Mouse (Mus musculus) hindbrain, embryonic 10.5 days (tissue): Measurements from ENCODE around the gene Slc2a3. TPM values are rescaled to one million over a fixed set of nuclear protein-coding genes. Genes with fewer than 3 reads are reported as not detected.

Experiments used
- DNase-seq: peaks from one replicate; pipeline ENCODE4 v3.0.0-alpha.2; 2017; ENCODE audit warnings: low spot score
- H3K27ac ChIP-seq: fragments of 300-500 bp; sonication (generic); 2 replicates; pipeline ENCODE4 v1.5.1; 2016; ENCODE audit warnings: mild to moderate bottlenecking, moderate library complexity
- H3K27me3 ChIP-seq: fragments of 300-500 bp; sonication (generic); 2 replicates; pipeline ENCODE4 v1.6.1; 2016; ENCODE audit warnings: mild to moderate bottlenecking; ENCODE audit not compliant: poor library complexity, insufficient read depth, severe bottlenecking
- H3K36me3 ChIP-seq: fragments of 300-500 bp; sonication (generic); 2 replicates; pipeline ENCODE4 v1.6.1; 2016; ENCODE audit warnings: mild to moderate bottlenecking, moderate library complexity
- H3K4me1 ChIP-seq: fragments of 300-500 bp; sonication (generic); replicated peaks from 2 replicates; pipeline ENCODE4 v1.6.1; 2016; ENCODE audit warnings: mild to moderate bottlenecking
- H3K4me3 ChIP-seq: fragments of 300-500 bp; sonication (generic); 2 replicates; pipeline ENCODE4 v1.5.1; 2016; ENCODE audit warnings: mild to moderate bottlenecking, moderate library complexity
- H3K9me3 ChIP-seq: fragments of 300-500 bp; sonication (generic); 2 replicates; pipeline ENCODE4 v1.6.1; 2016; ENCODE audit warnings: mild to moderate bottlenecking, moderate library complexity
- WGBS: fragments of 180-500 bp; shearing (Covaris S2); methylation state at CpG from one replicate; pipeline ENCODE4 v1.1.7; 2016; 5-methylcytosine and 5-hydroxymethylcytosine counted together
- polyA plus RNA-seq: library from polyadenylated mRNA; unstranded; fragments of >200 nt; fragmentation: Nextera tagmentation; extraction: Ambion mirVana; gene quantifications from 2 replicates; pipeline ENCODE4 v1.2.1, GENCODE M21; 2016

Gene Slc2a3
- polyA plus RNA-seq, 1 experiment from 2014 or later: 38.5 TPM

DNA sequence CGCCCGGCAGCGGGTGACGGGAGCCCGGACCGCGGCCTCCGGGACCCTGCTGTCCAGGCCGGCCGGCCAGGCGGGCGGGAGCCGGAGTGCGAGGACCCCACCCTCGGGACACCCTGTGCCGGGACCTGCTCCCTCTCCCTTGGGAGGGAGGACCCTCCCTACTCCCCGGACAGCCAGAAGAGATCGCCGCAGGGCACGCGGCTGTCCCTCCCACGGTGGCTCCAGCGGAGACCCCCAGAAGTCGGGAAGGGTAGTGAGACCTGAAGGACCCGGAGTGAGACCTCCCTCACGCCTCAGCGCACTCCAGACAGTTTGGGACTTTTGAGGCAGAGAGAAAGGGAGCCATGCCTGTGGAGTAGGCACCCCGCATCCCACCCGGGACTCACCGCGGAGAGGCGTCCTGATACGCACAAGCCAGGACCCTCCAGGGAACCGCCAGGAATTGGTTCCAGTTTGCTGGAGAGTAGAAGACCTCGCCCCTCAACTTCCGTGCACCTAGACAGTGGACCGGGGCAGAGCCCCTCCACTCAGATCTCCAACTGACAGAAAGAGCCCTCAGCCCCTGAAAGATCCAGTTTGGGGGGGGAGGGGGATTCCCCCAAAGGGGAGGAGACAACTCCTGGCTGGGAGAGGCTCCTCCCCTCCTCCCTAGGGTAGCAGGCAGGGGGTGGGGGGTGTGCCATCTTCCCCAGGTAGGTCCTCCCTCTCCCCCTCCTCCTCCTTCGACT is 18.8 kb upstream of the Slc2a3 start:
- WGBS: under 1% methylated on average over 38 of the region's 38 CpGs
- Histone ChIP-seq H3K4me3 (peak overlapping the region; percentile 86), H3K36me3 (no peaks in the 10 kb centered on the region), H3K9me3 (no peaks in the 10 kb centered on the region), H3K27ac (peak overlapping the region; percentile 92), H3K4me1 (peaks cover 29% of the 10 kb centered on the region), H3K27me3 (peaks cover 20% of the 10 kb centered on the region)
- DNase-seq: peak; percentile 56

DNA sequence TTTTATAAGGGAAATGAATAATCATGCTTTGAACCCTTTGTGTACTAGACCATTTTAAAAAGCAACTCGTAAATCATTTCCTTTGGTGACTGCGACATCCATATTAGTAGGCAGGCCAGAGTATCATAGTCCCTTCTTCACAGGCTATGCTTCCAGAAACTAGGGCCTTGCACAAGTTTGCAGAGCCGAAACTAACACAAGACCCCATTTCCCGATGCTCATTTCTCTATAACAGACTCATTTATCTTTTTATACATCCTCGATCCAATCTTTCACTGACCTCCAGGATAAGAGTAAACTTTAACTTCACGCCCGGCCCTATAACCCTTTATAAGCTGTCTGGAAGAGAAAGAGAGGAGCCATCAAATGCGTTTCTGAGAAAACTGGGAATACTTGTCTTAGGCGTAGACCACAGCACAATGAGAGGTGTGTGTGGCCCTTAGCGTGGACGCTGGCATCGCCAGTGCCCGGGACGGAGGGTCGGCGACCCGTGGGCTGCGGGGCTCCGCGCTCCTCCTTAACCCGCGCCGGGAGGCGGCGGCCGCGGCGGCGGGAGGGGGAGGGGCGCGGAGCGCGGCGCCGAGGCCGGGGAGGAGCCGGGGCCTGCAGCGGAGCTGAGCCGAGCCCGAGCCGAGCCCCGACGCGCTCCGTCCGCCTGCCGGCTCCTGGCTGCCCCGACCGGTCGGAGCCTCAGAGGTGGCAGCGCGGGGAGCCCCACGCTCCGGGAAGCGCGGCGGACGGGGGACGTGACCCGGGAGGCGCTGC is 18.0 kb upstream of the Slc2a3 start, which contains the start of gene Foxj2:
TSS of gene Foxj2 (plus strand) at position 609 of the 765 bp plus-strand sequence.
- H3K4me3 ChIP-seq: peak within 1 kb of the TSS; percentile 86
- peak within 1 kb of the TSS; percentile 92 for H3K27ac ChIP-seq
- no peaks in the 10 kb centered on the region for H3K36me3 ChIP-seq
- H3K27me3 ChIP-seq: peaks cover 15% of the 10 kb centered on the region
- H3K9me3 ChIP-seq: no peaks in the 10 kb centered on the region
- peaks cover 29% of the 10 kb centered on the region for H3K4me1 ChIP-seq
- peak; percentile 69 for DNase-seq
- 2% methylated on average over 61 of the region's 61 CpGs for WGBS

DNA sequence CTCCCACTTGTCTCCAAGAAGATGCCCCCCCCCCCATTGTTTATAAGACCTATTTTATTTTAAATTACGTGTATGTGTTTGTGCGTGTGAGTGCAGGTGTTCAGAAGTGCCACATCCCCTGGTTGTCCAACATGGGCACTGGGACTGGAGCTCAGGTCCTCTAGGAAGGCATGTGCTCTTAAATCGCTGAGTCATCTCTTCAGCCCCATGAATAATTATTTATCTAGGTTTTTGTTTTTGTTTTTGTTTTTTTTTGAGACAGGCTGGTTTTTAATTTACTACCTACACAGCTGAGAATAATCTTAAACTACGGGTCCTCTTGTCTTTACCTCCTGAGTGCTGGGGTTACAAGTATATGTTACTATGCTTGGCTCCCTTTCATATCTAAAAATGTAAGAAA is 12.2 kb upstream of the Slc2a3 start:
- DNase-seq: no peak
- Histone ChIP-seq H3K27me3 (peaks cover 7% of the 10 kb centered on the region), H3K4me3 (no peak overlapping the region), H3K4me1 (peaks cover 12% of the 10 kb centered on the region), H3K9me3 (no peaks in the 10 kb centered on the region), H3K36me3 (no peaks in the 10 kb centered on the region), H3K27ac (no peak overlapping the region)
- WGBS: 88% methylated on average over 4 of the region's 4 CpGs

DNA sequence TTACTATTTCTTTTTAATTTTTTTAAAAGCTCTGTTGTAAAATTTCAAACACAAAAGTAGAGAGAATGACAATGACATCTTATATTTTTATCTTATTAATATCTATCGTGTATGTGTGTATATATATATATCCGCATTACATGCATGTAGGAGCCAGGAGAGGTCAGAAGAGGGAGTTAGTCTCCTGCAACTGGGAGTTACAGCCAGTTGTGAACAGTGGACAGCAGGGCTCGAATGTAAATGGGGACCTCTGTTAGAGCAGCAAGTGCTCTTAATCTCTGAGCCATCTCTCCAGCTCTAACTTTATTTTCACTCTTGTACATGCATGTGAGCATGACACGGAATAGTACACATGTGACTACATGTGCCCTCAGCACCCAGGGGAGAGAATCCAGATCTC is 11.3 kb upstream of the Slc2a3 start:
- peaks cover 12% of the 10 kb centered on the region for H3K4me1 ChIP-seq
- H3K9me3 ChIP-seq: no peaks in the 10 kb centered on the region
- no peak overlapping the region for H3K4me3 ChIP-seq
- H3K36me3 ChIP-seq: no peaks in the 10 kb centered on the region
- DNase-seq: no peak
- H3K27me3 ChIP-seq: no peaks in the 10 kb centered on the region
- 89% methylated on average over 4 of the region's 4 CpGs for WGBS
- H3K27ac ChIP-seq: no peak overlapping the region

DNA sequence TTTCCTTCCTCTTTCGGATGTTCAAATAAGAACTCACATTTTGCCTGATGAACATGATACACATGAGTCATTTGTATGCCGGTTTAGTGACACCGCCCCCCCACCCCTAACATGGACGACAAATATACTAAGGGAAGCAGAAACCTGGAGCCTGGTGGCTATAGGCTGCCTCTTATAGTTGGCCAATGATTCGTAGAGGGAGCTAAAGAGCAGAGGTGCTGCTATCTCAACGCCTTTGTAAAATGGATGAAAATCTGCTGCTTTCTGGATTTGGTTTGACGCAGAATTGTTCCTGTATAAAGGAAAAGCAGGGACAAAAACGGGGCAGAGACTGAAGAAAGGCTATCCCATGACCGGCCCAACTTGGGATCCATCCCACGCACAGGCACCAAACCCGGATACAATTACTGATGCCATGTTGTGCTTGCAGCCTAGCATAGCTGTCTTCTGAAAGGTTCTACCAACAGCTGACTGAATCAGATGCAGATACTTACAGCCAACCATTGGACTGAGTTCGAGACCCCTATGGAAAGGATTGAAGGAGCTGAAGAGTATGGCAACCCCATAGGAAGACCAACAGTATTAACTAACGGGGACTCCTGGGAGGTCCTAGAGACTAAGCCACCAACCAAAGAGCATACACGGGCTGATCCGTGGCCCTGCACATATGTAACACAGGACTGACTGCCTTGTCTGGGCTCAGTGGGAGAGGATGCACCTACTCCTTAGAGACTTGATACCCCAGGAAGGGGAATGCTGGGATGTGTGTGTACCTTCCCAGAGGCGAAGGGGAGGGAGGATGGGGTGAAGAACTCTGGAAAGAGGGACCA is 10.5 kb upstream of the Slc2a3 start:
- peak; percentile 59 for DNase-seq
- no peaks in the 10 kb centered on the region for H3K36me3 ChIP-seq
- 29% methylated on average over 16 of the region's 16 CpGs for WGBS
- H3K4me1 ChIP-seq: peaks cover 12% of the 10 kb centered on the region
- peak overlapping the region; percentile 96 for H3K27ac ChIP-seq
- H3K27me3 ChIP-seq: no peaks in the 10 kb centered on the region
- H3K9me3 ChIP-seq: no peaks in the 10 kb centered on the region
- H3K4me3 ChIP-seq: peak overlapping the region; percentile 80

DNA sequence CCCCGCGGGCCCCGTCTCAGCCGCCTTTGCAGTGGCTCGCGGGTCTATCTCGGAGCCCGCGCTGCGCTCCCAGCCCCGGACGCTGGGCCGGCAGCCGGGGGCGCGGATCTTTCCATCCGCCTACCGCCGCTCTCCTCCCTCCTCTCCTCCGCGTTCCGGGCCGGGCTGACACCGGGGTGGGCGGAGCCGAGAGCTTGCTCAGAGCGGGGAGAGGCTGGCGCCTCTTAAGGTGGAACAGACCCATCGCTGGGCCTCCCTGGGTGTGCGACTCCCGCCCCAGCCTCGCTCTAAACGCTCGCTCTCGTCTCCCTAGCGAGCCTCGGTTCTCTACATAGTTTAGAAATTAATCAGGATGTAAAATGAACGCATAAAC is 9.8 kb upstream of the Slc2a3 start:
- Histone ChIP-seq H3K4me3 (peak overlapping the region; percentile 80), H3K27me3 (no peaks in the 10 kb centered on the region), H3K27ac (peak overlapping the region; percentile 96), H3K9me3 (no peaks in the 10 kb centered on the region), H3K4me1 (peaks cover 12% of the 10 kb centered on the region), H3K36me3 (no peaks in the 10 kb centered on the region)
- WGBS: under 1% methylated on average over 38 of the region's 38 CpGs
- DNase-seq: peak; percentile 90

DNA sequence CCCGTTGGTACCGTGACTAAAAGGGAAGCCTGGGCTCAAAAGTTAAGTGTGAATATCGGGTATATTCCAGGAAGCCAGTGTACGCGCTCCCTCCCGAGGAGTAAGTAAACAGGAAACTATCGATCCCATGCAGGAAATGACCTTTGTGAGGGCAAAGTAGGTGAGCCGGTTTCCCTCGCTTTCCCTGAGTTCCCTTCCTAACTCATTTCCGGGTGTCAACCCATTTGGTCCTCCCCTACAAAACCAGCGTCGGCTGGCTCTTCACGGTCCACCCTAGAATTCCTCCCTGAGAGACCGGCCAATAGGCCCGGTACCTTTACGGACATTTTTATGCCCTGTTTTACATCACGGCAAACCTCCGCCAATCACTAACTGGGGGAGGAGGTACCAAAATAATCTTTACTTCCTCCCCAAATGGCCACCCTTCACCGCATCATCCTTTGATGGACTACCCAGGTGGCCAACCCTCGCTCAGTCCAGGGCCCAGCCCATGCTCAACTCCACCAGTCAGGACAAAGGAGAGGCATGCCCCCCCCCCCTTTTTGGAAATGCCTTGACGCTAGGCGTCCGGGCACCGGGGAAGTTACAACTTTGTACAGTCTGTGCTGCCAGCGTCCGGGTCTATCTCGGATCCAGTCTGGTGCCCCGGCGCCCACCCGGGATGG is 9.3 kb upstream of the Slc2a3 start:
- Histone ChIP-seq H3K4me1 (peaks cover 12% of the 10 kb centered on the region), H3K4me3 (peak overlapping the region; percentile 80), H3K9me3 (no peaks in the 10 kb centered on the region), H3K27me3 (no peaks in the 10 kb centered on the region), H3K36me3 (no peaks in the 10 kb centered on the region), H3K27ac (peak overlapping the region; percentile 96)
- peak; percentile 97 for DNase-seq
- under 1% methylated on average over 30 of the region's 30 CpGs for WGBS

DNA sequence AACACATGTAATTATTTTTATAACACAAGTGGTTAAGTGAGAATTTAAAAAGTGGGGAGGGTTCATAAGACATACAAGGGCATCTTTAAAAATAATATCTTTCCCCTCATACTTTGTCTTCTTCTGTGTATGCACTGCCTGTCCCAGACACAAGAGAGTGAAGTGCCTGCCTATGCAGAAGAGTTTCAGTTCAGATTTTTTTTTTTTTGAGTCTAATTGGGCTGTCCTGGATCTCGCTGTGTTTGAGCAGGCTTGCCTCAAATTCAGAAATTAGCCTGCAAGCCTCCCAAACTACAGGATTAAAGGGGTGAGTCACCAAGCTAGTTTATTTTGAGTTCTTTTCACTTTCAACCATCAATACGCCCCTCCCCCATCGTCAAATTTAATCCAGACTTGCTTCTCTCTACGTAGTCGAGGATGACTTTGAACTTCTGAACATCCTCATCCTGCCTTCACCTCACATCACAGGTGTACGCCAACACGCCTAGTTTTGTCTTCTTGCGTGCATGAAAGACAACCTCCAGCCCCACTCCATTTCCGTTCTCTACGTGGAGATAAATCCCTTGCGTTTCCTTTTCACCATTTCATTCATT is 8.7 kb upstream of the Slc2a3 start:
- peak overlapping the region; percentile 96 for H3K27ac ChIP-seq
- H3K36me3 ChIP-seq: no peaks in the 10 kb centered on the region
- H3K4me3 ChIP-seq: peak overlapping the region; percentile 80
- H3K9me3 ChIP-seq: no peaks in the 10 kb centered on the region
- 0% methylated on average over 11 of the region's 11 CpGs for WGBS
- H3K27me3 ChIP-seq: no peaks in the 10 kb centered on the region
- peaks cover 12% of the 10 kb centered on the region for H3K4me1 ChIP-seq
- DNase-seq: no peak

DNA sequence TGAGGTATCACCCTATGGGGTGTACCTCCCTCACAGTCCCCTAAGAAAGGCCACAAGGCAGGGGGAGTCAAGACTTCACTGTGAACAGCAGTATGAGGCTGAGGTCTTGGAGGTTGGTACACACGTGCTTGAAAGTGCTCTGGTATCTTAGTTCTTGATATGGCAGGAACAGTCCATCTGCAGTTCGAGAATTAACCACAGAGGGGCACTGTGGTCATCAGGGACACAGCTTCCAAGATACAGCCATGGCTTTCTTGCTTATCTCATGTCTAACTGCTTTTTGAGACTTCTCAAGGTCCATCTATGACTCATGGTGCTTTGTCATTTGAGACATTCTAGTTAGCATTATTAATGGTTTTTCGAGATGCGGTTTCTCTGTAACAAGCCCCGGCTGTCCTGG is 3.0 kb upstream of the Slc2a3 start:
- Histone ChIP-seq H3K4me3 (no peak overlapping the region), H3K9me3 (no peaks in the 10 kb centered on the region), H3K27me3 (peaks cover 42% of the 10 kb centered on the region), H3K36me3 (no peaks in the 10 kb centered on the region), H3K27ac (no peak overlapping the region), H3K4me1 (peaks cover 15% of the 10 kb centered on the region)
- DNase-seq: peak; percentile 75
- WGBS: 30% methylated on average over 5 of the region's 5 CpGs

DNA sequence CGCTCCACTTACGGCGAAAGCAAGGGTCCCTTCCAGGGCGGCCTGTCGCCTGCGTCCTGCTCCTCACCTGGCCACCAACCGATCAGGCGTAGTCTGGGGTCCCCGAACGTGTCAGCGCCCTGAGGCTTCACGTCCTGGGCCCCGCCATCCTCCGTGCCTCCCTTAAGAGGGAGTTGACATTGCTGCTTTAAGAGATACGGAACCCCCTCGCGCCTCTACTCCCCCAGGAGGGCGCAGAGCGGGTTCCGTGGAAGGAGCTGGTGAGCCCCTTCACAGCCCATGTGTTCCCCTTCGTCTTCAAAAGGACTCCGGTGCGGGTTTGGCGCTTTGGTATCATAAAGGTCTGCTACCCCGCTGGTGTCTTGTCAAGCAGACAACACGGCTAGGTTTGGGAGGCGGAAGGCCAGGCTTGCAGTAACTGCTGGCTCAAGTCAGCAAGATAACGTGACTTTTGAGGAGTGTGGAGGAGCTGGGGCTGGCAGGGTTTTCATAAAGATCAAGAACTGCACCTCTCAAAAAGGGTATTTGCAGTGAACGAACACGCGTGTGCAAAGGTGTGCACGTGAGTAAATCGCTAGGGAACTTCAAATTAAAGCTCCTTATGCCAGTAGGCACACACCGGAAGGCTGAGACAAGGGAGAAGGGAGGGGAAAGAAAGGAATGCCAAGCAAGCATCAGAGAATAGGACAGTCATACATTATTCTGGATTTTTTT is 518 bp upstream of the Slc2a3 start:
- Histone ChIP-seq H3K27me3 (peaks cover 42% of the 10 kb centered on the region), H3K4me3 (peak overlapping the region; percentile 65)
- DNase-seq: peak; percentile 73

DNA sequence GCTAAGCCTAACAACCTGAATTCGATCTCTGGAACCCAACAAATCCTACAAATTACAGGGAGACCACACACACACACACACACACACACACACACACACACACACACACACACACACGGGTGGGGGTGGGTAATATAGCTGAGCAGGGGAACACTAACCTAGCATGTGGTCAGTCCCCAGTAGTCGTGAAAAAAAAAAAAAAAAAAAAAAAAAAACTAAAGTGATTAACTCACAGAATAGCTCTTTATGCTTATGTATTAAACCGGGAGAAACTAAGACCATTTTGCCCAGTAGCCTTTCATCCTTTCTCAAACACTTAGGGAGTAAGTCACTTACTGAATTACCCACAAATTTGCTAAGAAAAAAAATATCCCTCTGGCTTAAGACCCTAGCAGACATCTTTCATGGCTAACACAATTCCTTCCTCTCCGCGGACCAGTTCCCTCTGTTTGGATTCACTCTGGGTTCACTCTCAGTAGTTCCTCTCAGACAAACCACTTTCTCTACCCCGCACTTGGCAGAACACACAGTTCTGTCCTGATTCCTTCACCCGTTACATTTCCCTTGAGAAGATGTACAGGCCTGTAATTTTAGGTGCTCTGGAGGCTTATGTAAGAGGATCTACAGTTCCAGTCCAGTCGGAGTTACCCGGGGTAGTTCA is 670 bp downstream of the Slc2a3 start:
- Histone ChIP-seq H3K36me3 (no peaks in the 10 kb centered on the region), H3K4me1 (peaks cover 15% of the 10 kb centered on the region), H3K27ac (peak overlapping the region; percentile 85), H3K9me3 (no peaks in the 10 kb centered on the region), H3K27me3 (peaks cover 42% of the 10 kb centered on the region), H3K4me3 (peak overlapping the region; percentile 65)
- 44% methylated on average over 10 of the region's 10 CpGs for WGBS
- DNase-seq: no peak

More for the DNA sequence above, 518 bp upstream of the Slc2a3 start:
- no peaks in the 10 kb centered on the region for H3K9me3 ChIP-seq
- 3% methylated on average over 34 of the region's 34 CpGs for WGBS
- no peaks in the 10 kb centered on the region for H3K36me3 ChIP-seq
- H3K27ac ChIP-seq: peak overlapping the region; percentile 85
- H3K4me1 ChIP-seq: peaks cover 15% of the 10 kb centered on the region
